Mouse (Mus musculus) cerebellum, adult 2 months (tissue): ENCODE results near the gene Gtf2a2.

Source experiments
- CTCF ChIP-seq: fragments of 200-500 bp; IDR thresholded peaks from 2 replicates; pipeline ENCODE4 v1.5.1; 2011; ENCODE audit warnings: low read depth, mild to moderate bottlenecking, control low read depth, low read length, moderate library complexity, borderline replicate concordance; ENCODE audit not compliant: insufficient read depth
- POLR2A ChIP-seq: fragments of 200-500 bp; IDR thresholded peaks from 2 replicates; pipeline ENCODE4 v1.6.1; 2011; ENCODE audit warnings: low read length, control low read depth, borderline replicate concordance; ENCODE audit not compliant: insufficient read depth

DNA sequence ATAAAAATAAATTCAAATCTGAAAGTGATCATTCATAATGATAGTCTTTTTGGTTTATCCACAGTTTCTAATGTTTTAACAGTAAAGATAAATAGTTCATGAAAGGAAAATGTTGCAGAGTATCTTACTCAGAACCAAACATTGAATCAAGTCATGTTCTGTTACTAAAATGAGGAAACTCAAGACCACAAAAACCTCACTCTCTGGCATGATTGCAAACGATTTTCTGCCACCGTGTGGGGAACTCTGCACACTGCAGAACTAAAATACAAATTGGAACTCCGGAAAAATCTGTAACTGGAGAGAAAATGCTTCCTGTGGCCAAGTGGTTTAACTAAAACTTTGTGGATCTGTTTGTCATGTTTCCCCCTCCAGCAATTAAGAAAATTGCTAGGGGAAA, 24.8 kb upstream of the Gtf2a2 start:
- peak; percentile 36; the same call in 1 of the 2 replicates for TF ChIP-seq CTCF
- no peak for TF ChIP-seq POLR2A
